Mouse (Mus musculus) ZHBTc4 (cell line): ENCODE results near the gene H6pd.
A peak's percentile ranks its signal among the peaks of the same experiment; 100 is the strongest.

Experiments
- DNase-seq: peaks from one replicate; pipeline ENCODE4 v3.0.0-alpha.2; 2011; ENCODE audit warnings: low read depth, low spot score

The H6pd gene

DNA sequence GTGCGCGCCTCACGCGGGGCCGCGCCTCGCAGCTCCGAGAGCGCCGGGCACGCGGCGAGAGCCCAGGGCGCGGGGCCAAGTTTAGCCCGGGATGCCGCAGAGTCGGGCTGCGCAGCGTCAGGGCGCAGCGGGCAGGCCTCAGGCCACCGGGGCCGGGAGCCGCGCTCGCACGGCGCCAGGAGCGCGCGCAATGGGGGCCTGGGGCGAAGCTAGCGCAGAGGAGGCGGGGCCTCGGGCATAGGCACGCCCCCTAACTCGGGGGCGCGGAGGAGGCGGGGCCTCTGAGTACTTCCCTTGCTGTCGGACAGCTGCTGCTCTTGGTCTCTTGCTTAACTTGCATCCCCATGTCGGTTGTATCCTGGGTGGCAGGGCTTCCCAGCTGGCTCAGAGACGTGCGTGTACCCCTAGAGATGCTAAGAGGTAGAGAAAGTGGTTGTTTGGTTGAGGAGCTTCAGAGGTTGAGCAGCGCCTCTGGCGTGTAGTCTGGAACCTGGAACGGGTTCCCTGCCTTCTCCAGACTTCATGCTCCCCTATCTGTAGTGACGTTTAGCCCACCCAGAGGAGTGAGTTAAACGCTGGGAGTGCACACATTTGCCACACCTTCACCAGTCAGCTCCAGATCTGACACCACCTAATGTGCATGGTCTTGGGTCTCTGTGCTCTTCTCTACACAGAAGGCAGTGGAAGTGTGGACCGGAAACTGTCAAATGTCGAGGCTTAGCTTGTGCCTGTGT lies at the start of gene H6pd:
H6pd (minus strand) TSS at position 171 of the 734 bp plus-strand sequence.
- peak; percentile 96 for DNase-seq

- no peak for DNase-seq
Measured at GRCm38 (mm10) chr4:150057722-150058121, 48.9 kb upstream of the H6pd start.

DNA sequence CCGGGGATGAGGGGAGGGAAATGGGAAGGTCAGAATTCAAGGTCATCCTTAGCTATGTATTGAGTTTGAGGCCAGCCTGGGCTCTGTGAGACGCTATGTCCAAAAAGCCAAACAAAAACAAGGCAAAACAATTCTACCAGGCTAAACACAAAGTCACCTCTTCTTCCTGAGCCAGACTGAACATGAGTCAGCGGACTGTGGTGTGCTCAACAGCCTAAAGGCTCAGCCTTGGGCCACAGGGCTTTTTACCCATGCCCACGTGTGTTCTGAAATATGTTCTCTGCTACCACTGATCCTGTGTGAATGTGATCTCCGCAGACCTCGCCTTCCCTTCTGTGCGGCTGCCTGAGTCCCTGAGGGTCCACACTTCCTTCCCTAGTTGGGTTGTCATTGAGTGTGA lies 47.3 kb upstream of the H6pd start:
- no peak for DNase-seq

DNA sequence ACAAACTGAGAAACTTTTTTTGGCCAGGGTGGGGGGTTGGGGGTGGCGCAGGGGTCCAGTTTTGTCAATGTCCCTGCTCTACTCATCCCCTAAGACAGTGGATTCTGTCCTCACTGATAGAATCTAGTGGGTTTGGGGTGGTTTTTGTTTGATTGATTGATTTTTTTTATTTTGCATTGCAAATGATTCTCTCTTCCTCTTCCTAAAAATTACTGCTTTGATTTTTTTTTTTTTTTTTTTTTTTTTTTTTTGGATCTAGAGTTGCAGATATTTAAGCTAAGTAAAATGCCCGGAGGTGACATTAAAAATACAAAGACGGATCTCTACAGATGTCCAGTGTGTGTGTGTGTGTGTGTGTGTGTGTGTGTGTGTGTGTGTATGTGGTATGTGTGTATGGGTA lies 43.6 kb upstream of the H6pd start:
- no peak for DNase-seq

- DNase-seq: no peak
Measured at GRCm38 (mm10) chr4:150051514-150051913, 42.7 kb upstream of the H6pd start.

DNA sequence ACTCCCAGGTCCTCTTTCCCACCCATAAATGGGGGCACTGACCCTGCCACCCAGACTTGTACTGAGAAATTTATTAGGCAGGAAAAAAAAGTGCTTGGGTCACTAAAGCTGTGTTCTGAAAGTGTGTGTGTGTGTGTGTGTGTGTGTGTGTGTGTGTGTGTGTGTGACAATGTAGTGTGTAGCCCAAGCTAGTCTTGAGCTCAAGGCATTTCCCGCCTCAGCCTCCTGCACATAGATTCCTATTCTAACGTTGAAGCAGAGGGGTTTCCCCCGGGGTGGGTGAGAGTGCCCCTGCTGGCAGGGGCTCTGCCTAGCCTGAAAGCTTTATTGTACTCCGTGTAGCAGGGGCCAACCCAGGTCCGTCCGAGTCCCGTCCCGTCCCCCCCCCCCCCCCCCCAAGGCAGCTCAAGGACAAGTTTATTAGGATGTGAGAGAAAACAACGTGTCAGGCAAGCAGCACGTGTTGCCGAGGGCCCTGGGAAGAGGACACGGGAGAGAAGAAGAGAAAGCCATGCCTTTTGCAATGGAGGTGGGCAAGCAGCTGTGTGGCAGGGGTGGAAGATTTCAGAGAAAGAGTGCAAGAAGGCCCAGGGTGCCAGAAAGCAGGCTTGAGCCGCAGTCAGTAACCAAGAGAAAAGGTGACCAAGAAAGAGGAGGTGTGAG lies 40.9 kb upstream of the H6pd start:
- DNase-seq: peak; percentile 87

- no peak for DNase-seq
Measured at GRCm38 (mm10) chr4:150049157-150049513, 40.3 kb upstream of the H6pd start.

- DNase-seq: peak; percentile 56
Measured at GRCm38 (mm10) chr4:150048478-150049156, 39.8 kb upstream of the H6pd start.

GRCm38 (mm10) chr4:150048038-150048437 lies 39.2 kb upstream of the H6pd start:
- peak; percentile 84 for DNase-seq

GRCm38 (mm10) chr4:150043591-150043990 lies 34.8 kb upstream of the H6pd start:
- peak; percentile 59 for DNase-seq

DNA sequence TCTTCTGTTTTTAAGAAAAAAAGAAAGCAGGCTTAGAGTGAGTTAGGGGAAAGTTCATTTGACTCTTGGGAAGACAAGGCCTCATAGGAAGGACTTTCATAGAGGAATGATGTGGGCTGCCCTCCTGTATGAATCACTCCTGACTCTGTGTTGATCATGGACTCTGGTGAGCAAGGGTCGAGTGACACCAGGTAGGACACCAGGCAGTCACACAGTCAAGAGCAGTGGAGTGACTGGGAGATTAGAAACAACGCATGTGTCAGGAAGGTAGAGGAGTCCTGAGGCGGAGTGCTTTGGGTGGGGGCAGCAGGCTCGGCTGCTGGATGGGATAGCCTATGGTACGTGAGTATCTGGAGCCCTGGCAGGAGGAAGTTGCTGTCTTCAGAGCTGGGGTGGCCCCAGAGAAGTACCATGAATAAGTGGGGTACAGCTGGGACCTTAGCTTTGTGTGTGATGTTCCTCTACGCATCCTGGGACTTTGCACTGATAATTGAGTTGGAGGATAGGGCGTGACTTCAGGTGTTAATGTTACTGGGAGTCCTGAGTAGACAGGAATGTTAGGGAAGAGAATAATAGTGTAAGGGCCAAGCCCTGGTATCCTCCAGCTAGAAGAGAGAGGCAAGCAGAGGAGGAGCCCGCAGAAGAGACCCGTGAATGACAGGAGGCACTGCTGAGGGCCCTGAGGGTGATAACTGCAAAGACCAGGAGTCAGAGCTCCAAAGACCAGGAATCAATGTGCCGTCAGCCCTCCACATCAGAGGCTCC lies 32.7 kb upstream of the H6pd start:
- DNase-seq: peak; percentile 69

DNA sequence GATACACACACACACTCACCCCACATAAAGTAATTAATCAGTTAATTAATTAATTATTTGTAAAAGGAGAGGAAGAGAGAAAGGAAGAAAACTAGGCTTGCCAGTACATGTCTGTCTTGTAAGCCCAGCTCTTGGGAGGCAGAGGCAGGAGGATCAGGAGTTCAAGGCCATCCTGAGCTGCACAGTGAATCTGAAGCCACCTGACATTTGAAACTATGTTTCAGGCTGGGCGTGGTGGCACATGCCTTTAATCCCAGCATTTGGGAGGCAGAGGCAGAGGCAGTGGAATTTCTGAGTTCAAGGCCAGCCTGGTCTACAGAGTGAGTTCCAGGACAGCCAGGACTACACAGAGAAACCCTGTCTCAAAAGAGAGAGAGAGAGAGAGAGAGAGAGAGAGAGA lies 32.0 kb upstream of the H6pd start:
- DNase-seq: peak; percentile 92

- peak; percentile 55 for DNase-seq
Measured at GRCm38 (mm10) chr4:150040003-150040581, 31.3 kb upstream of the H6pd start.

DNA sequence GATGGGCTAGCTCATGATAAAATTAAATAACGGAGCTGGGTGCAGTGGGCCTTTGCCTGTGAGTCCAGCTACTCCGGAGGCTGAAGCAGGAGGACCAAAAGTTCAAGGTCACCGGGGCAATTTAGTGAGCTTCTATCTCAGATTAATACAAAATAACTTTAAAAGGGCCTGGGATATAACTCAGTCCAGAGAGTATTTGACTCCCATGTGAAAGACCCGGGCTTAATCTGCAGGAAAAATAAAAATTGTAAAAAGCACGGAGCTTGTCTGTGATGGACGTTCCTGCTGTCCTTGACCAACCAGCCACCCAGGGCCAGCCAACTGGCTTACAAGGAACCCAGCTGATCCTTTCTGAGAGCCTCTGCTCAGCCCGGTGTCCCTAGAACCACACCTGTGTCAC lies 29.7 kb upstream of the H6pd start:
- DNase-seq: no peak

- peak; percentile 56 for DNase-seq
Measured at GRCm38 (mm10) chr4:150036094-150036493, 27.3 kb upstream of the H6pd start.

DNA sequence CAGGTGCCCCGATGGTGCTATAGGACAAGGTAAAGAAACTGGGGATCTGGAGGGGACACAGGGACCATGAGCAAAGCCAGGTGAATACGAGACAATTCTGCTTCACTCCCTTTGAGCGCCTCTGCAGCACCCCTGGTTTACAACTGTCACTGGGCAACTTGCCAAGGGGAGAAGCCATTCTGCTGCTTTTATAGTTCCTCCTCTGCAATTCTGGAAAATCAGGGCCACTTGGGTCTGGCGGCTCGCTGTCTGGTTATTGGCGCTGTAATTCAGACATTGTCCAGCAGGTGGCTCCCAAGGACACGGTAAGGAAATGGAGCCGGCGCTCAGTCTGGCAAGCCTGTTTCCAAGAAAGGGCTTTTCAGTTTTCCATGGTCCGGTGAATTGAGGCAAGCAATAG lies 26.5 kb upstream of the H6pd start:
- DNase-seq: peak; percentile 88

DNA sequence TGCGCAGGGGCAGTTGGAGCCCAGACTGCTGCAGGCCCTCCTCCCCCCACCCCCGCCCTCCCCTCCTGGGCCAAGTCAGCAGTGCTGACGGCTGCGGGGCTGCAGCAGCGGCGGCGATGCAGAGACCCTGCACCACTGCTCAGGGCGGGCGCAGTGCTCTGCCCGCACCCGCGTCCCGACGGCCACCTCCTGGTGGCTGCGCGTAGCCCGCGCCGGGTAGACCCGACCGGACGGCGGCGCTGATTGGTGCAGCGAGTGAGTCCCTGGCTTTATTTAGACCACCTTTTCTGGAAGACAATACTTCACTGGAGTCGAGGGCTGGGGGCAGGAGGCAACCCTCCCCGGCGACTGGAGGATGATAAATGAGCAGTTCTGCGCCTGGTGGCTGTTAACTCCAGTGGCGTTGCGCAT lies 24.4 kb upstream of the H6pd start:
- peak; percentile 64 for DNase-seq

GRCm38 (mm10) chr4:150031234-150031890 lies 22.5 kb upstream of the H6pd start:
- no peak for DNase-seq

DNA sequence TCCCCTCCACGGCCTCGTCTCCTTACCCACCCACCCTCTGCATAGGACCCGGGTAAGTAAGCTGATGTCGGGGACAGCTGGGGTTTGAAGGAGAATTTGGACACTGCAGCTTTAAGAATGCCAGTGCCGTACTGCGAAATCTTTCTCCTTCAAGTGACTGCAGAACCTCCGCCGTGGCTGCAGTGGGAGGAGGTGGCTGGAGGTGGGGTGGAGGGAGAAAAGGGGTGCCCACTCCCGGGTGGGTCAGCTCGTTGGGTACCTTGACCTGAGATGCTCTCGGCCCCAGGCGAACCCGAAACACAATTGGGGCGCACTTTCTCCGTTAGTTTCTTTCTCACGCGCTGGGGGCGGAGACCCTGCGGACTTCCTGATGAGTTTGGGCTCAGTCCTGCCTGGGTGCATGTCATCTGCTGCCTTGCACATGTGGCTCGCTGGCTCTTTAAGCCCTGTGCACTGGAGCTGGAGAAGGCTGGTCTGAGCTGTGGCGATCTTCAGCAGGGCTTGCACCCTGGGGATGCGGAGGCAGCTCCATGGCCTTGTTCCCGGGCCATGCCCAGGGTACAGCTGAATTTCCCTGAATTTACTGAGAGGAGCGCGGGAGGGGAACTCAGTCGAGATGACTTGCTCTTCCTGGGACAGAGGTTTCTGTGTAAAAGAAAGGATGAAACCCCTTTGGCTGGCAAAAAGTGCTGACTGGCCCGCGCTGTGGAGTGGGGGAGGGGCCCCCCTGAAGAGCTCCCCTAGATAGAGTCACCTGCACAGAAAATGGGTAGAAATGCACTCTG lies 21.8 kb upstream of the H6pd start:
- no peak for DNase-seq

DNA sequence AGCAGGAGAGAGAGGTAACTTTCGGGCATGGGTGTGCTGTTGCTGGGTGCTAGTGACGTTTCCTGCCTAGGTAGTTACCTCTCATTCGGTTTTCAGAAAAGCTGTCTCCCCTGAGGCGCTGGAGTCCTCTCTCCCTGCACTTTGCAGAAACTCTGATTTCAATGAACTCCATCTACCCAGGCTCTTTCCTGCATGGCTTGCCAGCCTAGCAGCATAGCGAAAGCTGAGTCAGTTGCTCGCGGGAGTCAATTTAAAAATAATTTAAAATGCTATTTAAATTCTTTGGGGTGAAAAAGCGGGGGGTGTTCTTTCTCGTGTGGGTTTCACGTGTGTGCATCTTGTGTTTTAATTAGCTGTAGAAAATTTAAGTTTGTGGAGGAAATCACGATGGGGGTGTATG lies 21.1 kb upstream of the H6pd start:
- DNase-seq: no peak
